Mouse (Mus musculus): Measurements from ENCODE around the gene Fam228a. TPM values are rescaled to one million over a fixed set of nuclear protein-coding genes. Genes with fewer than 3 reads are reported as not detected.
"Not testable (repeated sequence)": the region's sequence is repeated elsewhere in the genome, so short reads cannot be mapped to it uniquely, and the experiment has no call there.

Gene Fam228a
- polyA plus RNA-seq, 1 experiment from 2014 or later, result 0.65 TPM

DNA sequence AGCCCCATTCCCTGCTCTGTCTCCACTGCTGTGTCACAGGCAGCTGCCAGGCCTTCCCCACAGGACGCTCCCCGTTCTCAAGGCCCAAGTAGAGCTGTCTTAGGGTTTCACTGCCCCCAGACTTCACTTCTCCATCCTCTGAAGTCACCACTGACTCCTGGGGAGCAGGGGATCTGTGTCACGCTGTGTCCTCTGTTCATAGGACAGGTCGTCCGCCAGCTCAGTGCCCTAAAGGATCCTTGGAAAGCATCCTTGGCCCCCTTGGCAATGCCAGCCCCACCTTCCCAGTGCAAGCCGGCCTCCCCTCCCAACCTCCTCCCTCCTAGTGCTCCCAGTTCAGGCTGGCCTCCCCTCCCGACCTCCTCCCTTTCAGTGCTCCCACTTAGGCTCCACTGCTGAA, 28.3 kb downstream of the Fam228a start:
- no peak overlapping the region for H3K4me3 ChIP-seq (ENCODE audit: low read depth, low read length)
- WGBS, result 87% methylated on average over 7 of the region's 7 CpGs
- no peak overlapping the region for H3K27ac ChIP-seq (ENCODE audit: low read depth, low read length)
- ATAC-seq (replicated peaks; ENCODE audit: low FRiP score) (no peak), DNase-seq (ENCODE audit: low spot score) (no peak)
- H3K4me2 ChIP-seq (ENCODE audit: low read depth, low read length, severe bottlenecking), result no peak overlapping the region
- H3K4me1 ChIP-seq (replicated peaks; ENCODE audit: control insufficient read depth, insufficient read depth, low read length), result no peaks in the 10 kb centered on the region
- no peaks in the 10 kb centered on the region for H3K27me3 ChIP-seq (ENCODE audit: control insufficient read depth, insufficient read depth, low read length)
- no peak overlapping the region for H3K9ac ChIP-seq (ENCODE audit: low read length)
- H3K36me3 ChIP-seq (ENCODE audit: control insufficient read depth, insufficient read depth, low read length), result no peaks in the 10 kb centered on the region
- H3K9me3 ChIP-seq (ENCODE audit: control insufficient read depth, low read length), result no peaks in the 10 kb centered on the region

DNA sequence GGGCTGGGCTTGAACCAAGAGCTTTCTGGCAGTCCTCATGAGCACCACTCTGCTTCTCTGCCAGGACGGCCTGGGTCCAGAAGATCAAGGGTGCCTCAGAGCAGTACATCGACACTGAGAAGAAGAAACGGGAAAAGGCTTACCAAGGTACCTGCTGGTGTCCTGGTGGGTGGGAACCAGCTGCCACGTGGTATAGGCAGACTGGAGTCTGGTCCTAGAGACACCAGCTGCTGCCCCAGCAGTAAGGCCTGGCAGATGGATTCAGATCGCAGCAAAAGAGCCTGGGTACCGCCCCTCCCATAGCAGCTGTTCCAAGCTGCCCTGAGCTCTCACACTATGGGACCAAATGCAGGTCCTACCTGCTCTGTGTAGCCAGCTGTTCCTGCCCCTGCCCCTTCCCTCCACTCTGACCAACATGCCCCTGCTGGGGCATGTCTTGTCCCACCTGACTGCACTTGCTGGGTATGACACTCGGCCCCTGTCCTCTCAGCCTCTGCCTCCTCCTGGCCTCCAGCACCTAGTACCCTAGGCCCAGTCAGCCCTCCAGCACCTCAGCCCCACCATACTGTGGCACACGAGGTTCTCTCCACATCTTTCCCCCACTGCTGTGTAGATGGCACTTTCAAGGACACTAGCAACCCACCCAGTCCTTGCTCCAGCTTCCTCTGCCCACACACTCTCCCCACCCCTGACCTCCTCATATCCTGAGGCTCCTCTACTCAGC, 29.2 kb downstream of the Fam228a start:
- ATAC-seq (replicated peaks; ENCODE audit: low FRiP score) (0 out of 2 replicates have a peak, but pooled peaks have one; percentile 30), DNase-seq (ENCODE audit: low spot score) (no peak)
- WGBS, result 79% methylated on average over 8 of the region's 8 CpGs
- Histone ChIP-seq H3K9ac (ENCODE audit: low read length) (no peak overlapping the region), H3K27me3 (ENCODE audit: control insufficient read depth, insufficient read depth, low read length) (no peaks in the 10 kb centered on the region), H3K27ac (ENCODE audit: low read depth, low read length) (no peak overlapping the region), H3K4me3 (ENCODE audit: low read depth, low read length) (no peak overlapping the region), H3K4me1 (replicated peaks; ENCODE audit: control insufficient read depth, insufficient read depth, low read length) (no peaks in the 10 kb centered on the region), H3K36me3 (ENCODE audit: control insufficient read depth, insufficient read depth, low read length) (no peaks in the 10 kb centered on the region), H3K9me3 (ENCODE audit: control insufficient read depth, low read length) (no peaks in the 10 kb centered on the region), H3K4me2 (ENCODE audit: low read depth, low read length, severe bottlenecking) (no peak overlapping the region)

DNA sequence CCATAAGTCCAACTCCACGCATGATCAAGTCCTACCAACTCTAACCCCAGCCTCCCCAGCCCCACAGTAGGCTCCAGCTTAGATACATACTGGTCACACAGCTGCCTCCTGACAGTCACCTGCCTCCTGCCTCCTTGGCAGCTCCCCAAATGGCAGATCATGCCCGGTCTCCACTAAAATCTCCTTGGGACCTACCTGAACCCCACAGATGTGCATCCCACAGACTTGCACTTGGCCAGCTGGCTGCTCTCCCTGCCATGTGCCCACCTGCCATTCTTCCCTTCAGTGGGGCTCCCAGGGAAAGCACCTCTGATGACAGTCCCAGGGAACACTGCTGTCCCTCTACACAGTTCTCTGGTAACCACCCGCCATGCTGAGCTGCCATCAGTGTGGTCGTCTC, 29.9 kb downstream of the Fam228a start:
- H3K9ac ChIP-seq (ENCODE audit: low read length), result no peak overlapping the region
- H3K27ac ChIP-seq (ENCODE audit: low read depth, low read length), result no peak overlapping the region
- H3K4me3 ChIP-seq (ENCODE audit: low read depth, low read length), result no peak overlapping the region
- no peak overlapping the region for H3K4me2 ChIP-seq (ENCODE audit: low read depth, low read length, severe bottlenecking)
- no peaks in the 10 kb centered on the region for H3K4me1 ChIP-seq (replicated peaks; ENCODE audit: control insufficient read depth, insufficient read depth, low read length)
- WGBS, result 83% methylated on average over 4 of the region's 4 CpGs
- no peak for ATAC-seq (replicated peaks; ENCODE audit: low FRiP score)
- H3K36me3 ChIP-seq (ENCODE audit: control insufficient read depth, insufficient read depth, low read length), result no peaks in the 10 kb centered on the region
- DNase-seq (ENCODE audit: low spot score), result no peak
- no peaks in the 10 kb centered on the region for H3K27me3 ChIP-seq (ENCODE audit: control insufficient read depth, insufficient read depth, low read length)
- H3K9me3 ChIP-seq (ENCODE audit: control insufficient read depth, low read length), result no peaks in the 10 kb centered on the region

DNA sequence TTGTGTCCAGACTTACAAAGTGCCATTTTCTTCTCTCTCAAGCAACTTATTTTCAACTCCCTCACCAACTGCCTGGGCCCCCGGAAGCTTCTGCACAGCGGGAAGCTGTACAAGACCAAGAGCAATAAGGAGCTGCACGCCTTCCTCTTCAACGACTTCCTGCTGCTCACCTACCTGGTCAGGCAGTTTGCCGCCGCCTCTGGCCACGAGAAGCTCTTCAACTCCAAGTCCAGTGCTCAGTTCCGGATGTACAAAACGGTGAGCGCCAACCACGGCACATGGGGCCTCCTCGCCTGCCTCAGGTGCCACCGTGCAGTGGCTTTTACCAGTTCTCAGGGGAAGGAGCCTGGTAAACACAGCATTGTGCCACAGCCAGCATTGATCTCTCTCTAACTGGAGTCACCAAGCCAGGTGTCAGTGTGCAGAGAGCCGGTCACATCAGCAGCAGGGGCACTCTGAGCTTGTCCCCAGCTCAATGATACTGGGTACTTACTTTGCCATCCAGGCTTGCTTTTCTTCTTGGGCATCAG, 30.7 kb downstream of the Fam228a start:
- WGBS, result 88% methylated on average over 14 of the region's 14 CpGs
- H3K4me1 ChIP-seq (replicated peaks; ENCODE audit: control insufficient read depth, insufficient read depth, low read length), result no peaks in the 10 kb centered on the region
- H3K4me3 ChIP-seq (ENCODE audit: low read depth, low read length), result no peak overlapping the region
- no peaks in the 10 kb centered on the region for H3K27me3 ChIP-seq (ENCODE audit: control insufficient read depth, insufficient read depth, low read length)
- no peak overlapping the region for H3K27ac ChIP-seq (ENCODE audit: low read depth, low read length)
- H3K9ac ChIP-seq (ENCODE audit: low read length), result no peak overlapping the region
- ATAC-seq (replicated peaks; ENCODE audit: low FRiP score) (no peak), DNase-seq (ENCODE audit: low spot score) (no peak)
- H3K4me2 ChIP-seq (ENCODE audit: low read depth, low read length, severe bottlenecking), result no peak overlapping the region
- no peaks in the 10 kb centered on the region for H3K9me3 ChIP-seq (ENCODE audit: control insufficient read depth, low read length)
- H3K36me3 ChIP-seq (ENCODE audit: control insufficient read depth, insufficient read depth, low read length), result no peaks in the 10 kb centered on the region

DNA sequence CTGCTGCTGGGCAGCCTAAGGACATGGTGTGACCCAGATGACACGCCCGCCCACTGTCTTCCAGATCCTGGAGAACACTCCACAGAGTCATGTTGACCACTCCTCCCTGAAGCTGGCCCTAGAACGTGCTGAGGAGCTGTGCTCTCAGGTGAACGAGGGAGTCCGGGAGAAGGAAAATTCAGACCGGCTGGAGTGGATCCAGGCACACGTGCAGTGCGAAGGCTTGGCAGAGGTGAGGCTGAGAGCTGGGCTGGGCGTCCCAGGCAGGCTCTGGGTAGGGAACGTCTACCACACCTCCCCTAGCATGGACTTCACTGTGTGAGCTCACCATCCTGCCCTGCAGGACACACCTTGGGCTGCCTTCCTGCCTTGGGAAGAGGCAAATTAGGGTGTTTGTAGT, 31.3 kb downstream of the Fam228a start:
- 88% methylated on average over 10 of the region's 10 CpGs for WGBS
- ATAC-seq (replicated peaks; ENCODE audit: low FRiP score) (no peak), DNase-seq (ENCODE audit: low spot score) (no peak)
- no peaks in the 10 kb centered on the region for H3K27me3 ChIP-seq (ENCODE audit: control insufficient read depth, insufficient read depth, low read length)
- no peaks in the 10 kb centered on the region for H3K9me3 ChIP-seq (ENCODE audit: control insufficient read depth, low read length)
- H3K4me1 ChIP-seq (replicated peaks; ENCODE audit: control insufficient read depth, insufficient read depth, low read length), result no peaks in the 10 kb centered on the region
- H3K4me3 ChIP-seq (ENCODE audit: low read depth, low read length), result no peak overlapping the region
- no peak overlapping the region for H3K4me2 ChIP-seq (ENCODE audit: low read depth, low read length, severe bottlenecking)
- H3K27ac ChIP-seq (ENCODE audit: low read depth, low read length), result no peak overlapping the region
- no peak overlapping the region for H3K9ac ChIP-seq (ENCODE audit: low read length)
- H3K36me3 ChIP-seq (ENCODE audit: control insufficient read depth, insufficient read depth, low read length), result no peaks in the 10 kb centered on the region

DNA sequence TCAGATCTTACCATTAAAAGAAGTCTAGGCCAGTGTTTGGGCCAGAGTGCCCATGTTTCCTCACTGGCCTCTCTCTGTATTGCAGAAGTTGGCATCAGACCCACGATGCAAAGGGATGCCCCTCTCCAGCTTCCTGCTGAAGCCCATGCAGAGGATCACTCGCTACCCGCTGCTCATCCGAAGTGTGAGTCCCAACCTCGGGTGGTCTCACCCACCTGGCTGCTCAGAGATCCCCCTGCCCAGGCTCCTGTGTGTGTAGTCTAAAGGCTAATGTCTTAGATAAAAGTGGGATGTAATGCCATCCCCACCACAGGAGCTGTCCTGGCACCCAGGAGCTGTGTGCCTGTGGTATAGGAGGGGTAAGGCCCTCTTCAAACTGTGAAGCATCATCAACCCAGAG, 32.1 kb downstream of the Fam228a start:
- no peak overlapping the region for H3K4me3 ChIP-seq (ENCODE audit: low read depth, low read length)
- no peaks in the 10 kb centered on the region for H3K36me3 ChIP-seq (ENCODE audit: control insufficient read depth, insufficient read depth, low read length)
- DNase-seq (ENCODE audit: low spot score) (no peak), ATAC-seq (replicated peaks; ENCODE audit: low FRiP score) (no peak)
- 93% methylated on average over 5 of the region's 5 CpGs for WGBS
- no peaks in the 10 kb centered on the region for H3K27me3 ChIP-seq (ENCODE audit: control insufficient read depth, insufficient read depth, low read length)
- H3K9ac ChIP-seq (ENCODE audit: low read length), result no peak overlapping the region
- H3K4me2 ChIP-seq (ENCODE audit: low read depth, low read length, severe bottlenecking), result no peak overlapping the region
- no peaks in the 10 kb centered on the region for H3K9me3 ChIP-seq (ENCODE audit: control insufficient read depth, low read length)
- H3K27ac ChIP-seq (ENCODE audit: low read depth, low read length), result no peak overlapping the region
- no peaks in the 10 kb centered on the region for H3K4me1 ChIP-seq (replicated peaks; ENCODE audit: control insufficient read depth, insufficient read depth, low read length)

DNA sequence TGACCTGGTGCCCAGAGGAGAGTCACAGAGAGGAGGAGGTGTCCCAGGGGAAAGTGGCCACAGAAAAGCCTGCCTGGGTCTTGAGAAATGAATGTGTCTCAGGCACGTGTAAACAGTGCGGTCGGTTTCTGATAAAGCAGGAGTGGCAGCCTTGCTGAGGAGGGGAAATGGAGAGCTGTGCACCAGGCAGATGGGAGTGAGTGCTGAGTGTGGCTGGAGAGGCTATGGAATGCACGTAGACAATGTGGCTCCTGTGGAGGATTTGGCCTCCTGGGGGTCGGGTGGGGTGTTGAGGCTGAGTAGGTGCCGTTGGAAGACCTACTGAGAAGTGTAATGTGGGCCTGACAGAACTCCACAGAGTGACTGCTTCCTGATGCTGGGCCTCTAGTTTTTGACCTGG, 32.6 kb downstream of the Fam228a start:
- not testable (repeated sequence) for H3K4me3 ChIP-seq (ENCODE audit: low read depth, low read length); H3K9me3 ChIP-seq (ENCODE audit: control insufficient read depth, low read length); H3K4me2 ChIP-seq (ENCODE audit: low read depth, low read length, severe bottlenecking); H3K36me3 ChIP-seq (ENCODE audit: control insufficient read depth, insufficient read depth, low read length); H3K27ac ChIP-seq (ENCODE audit: low read depth, low read length); H3K27me3 ChIP-seq (ENCODE audit: control insufficient read depth, insufficient read depth, low read length); H3K9ac ChIP-seq (ENCODE audit: low read length); DNase-seq (ENCODE audit: low spot score); ATAC-seq (replicated peaks; ENCODE audit: low FRiP score); H3K4me1 ChIP-seq (replicated peaks; ENCODE audit: control insufficient read depth, insufficient read depth, low read length)
- 69% methylated on average over 6 of the region's 6 CpGs for WGBS

DNA sequence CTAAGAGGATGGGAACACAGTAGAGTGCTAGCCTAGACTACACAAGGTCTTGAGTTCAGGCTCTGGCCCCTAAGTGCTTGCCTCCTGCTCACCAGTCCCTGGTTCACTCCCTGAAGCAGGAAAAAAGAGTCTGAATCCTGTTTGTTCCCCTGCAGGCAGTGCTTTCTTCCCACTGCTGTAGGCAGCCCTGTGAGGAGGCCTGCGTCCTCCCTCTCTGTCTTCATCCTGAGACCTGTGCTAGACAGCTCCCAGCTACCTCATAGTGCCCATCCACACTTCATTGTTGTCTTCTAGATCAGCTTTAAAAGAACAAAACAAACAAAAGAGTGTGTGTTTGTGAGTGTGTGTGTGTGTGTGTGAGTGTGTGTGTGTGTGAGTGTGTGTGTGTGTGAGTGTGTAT, 43.7 kb downstream of the Fam228a start:
- DNase-seq (ENCODE audit: low spot score), result no peak
- Histone ChIP-seq H3K4me3 (ENCODE audit: low read depth, low read length) (no peak overlapping the region), H3K27me3 (ENCODE audit: control insufficient read depth, insufficient read depth, low read length) (no peaks in the 10 kb centered on the region), H3K9ac (ENCODE audit: low read length) (no peak overlapping the region), H3K4me1 (replicated peaks; ENCODE audit: control insufficient read depth, insufficient read depth, low read length) (no peaks in the 10 kb centered on the region), H3K36me3 (ENCODE audit: control insufficient read depth, insufficient read depth, low read length) (no peaks in the 10 kb centered on the region), H3K4me2 (ENCODE audit: low read depth, low read length, severe bottlenecking) (no peak overlapping the region), H3K9me3 (ENCODE audit: control insufficient read depth, low read length) (no peaks in the 10 kb centered on the region), H3K27ac (ENCODE audit: low read depth, low read length) (no peak overlapping the region)
- ATAC-seq (replicated peaks; ENCODE audit: low FRiP score), result no peak
- 95% methylated on average over 1 of the region's 1 CpGs for WGBS

DNA sequence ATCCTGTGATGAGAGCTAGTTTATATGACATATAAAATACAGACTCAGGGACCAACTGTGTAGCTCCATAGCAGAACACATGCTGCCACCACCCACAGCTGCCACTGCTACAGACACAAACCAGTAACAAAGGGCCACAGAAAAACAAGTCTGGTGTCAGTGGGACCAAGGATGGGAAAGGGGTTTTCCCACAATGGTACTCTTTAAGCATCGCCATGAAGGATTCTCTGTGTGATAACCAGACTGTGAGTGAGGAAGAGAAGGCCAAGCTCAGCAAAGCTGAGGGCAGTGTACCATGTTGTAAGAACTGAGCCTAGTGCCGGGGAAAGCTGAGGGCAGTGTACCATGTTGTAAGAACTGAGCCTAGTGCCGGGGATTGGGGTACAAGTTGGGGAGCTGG, 47.0 kb downstream of the Fam228a start:
- ATAC-seq (replicated peaks; ENCODE audit: low FRiP score) (no peak), DNase-seq (ENCODE audit: low spot score) (no peak)
- WGBS, result 93% methylated on average over 3 of the region's 3 CpGs
- no peaks in the 10 kb centered on the region for H3K4me1 ChIP-seq (replicated peaks; ENCODE audit: control insufficient read depth, insufficient read depth, low read length)
- no peaks in the 10 kb centered on the region for H3K36me3 ChIP-seq (ENCODE audit: control insufficient read depth, insufficient read depth, low read length)
- H3K9ac ChIP-seq (ENCODE audit: low read length), result no peak overlapping the region
- H3K27ac ChIP-seq (ENCODE audit: low read depth, low read length), result no peak overlapping the region
- no peaks in the 10 kb centered on the region for H3K9me3 ChIP-seq (ENCODE audit: control insufficient read depth, low read length)
- H3K4me3 ChIP-seq (ENCODE audit: low read depth, low read length), result no peak overlapping the region
- no peak overlapping the region for H3K4me2 ChIP-seq (ENCODE audit: low read depth, low read length, severe bottlenecking)
- no peaks in the 10 kb centered on the region for H3K27me3 ChIP-seq (ENCODE audit: control insufficient read depth, insufficient read depth, low read length)

Data from forebrain, embryonic 11.5 days (tissue).